Mouse (Mus musculus) stomach, postnatal 0 days (tissue): ENCODE data around the gene Ift57. TPM values are rescaled to one million over a fixed set of nuclear protein-coding genes. Genes with fewer than 3 reads are reported as not detected.

ENCODE experiments used
- ATAC-seq: fragments of 200-750 bp; cut with Nextera tagmentation; 2 replicates; pipeline ENCODE4 v1.8.0; 2017; ENCODE audit not compliant: low FRiP score, low TSS enrichment
- DNase-seq: peaks from one replicate; pipeline ENCODE4 v3.0.0-alpha.2; 2016; ENCODE audit warnings: low spot score
- H3K27ac ChIP-seq: fragments of 300-500 bp; sonication (generic); replicated peaks from 2 replicates; pipeline ENCODE4 v1.5.1; 2014; ENCODE audit warnings: mild to moderate bottlenecking, control low read depth
- H3K27me3 ChIP-seq: fragments of 300-500 bp; sonication (generic); 2 replicates; pipeline ENCODE4 v1.6.1; 2014; ENCODE audit warnings: low read length; ENCODE audit not compliant: control insufficient read depth, insufficient read depth
- H3K36me3 ChIP-seq: fragments of 300-500 bp; sonication (generic); 2 replicates; pipeline ENCODE4 v1.6.1; 2014; ENCODE audit warnings: low read length, mixed read lengths; ENCODE audit not compliant: control insufficient read depth, insufficient read depth
- H3K4me1 ChIP-seq: fragments of 300-500 bp; sonication (generic); replicated peaks from 2 replicates; pipeline ENCODE4 v1.6.1; 2014; ENCODE audit warnings: antibody characterized with exemption; ENCODE audit not compliant: control insufficient read depth, insufficient read depth
- H3K4me2 ChIP-seq: fragments of 300-500 bp; sonication (generic); replicated peaks from 2 replicates; pipeline ENCODE4 v1.6.1; 2014; ENCODE audit warnings: low read depth, mild to moderate bottlenecking, control low read depth, moderate library complexity
- H3K4me3 ChIP-seq: fragments of 300-500 bp; sonication (generic); 2 replicates; pipeline ENCODE4 v1.5.1; 2014; ENCODE audit warnings: low read depth, low read length, control low read depth
- H3K9ac ChIP-seq: fragments of 300-500 bp; sonication (generic); 2 replicates; pipeline ENCODE4 v1.6.1; 2014; ENCODE audit warnings: mild to moderate bottlenecking, low read length, control low read depth, mixed read lengths
- H3K9me3 ChIP-seq: fragments of 300-500 bp; sonication (generic); 2 replicates; pipeline ENCODE4 v1.6.1; 2016; ENCODE audit warnings: low read length; ENCODE audit not compliant: control insufficient read depth
- CTCF ChIP-seq: IDR thresholded peaks from 2 replicates; pipeline ENCODE4 v1.5.1; 2016; ENCODE audit warnings: antibody characterized with exemption, low read depth, mild to moderate bottlenecking, moderate library complexity
- EP300 ChIP-seq: optimal IDR thresholded peaks from 2 replicates; pipeline ENCODE3; 2016; ENCODE audit warnings: antibody characterized with exemption
- WGBS: fragments of 180-500 bp; shearing (Covaris S2); extraction: QIAGEN DNeasy Blood & Tissue Kit; methylation state at CpG from one replicate; pipeline ENCODE4 v1.1.7; 2014; 5-methylcytosine and 5-hydroxymethylcytosine counted together
- polyA plus RNA-seq: library from polyadenylated mRNA; unstranded; fragments of >200 nt; fragmentation: Nextera tagmentation; extraction: Ambion mirVana; gene quantifications from 2 replicates; pipeline ENCODE4 v1.2.1, GENCODE M21; 2015

The Ift57 gene
- polyA plus RNA-seq, 1 experiment from 2014 or later: 11.9 TPM

DNA sequence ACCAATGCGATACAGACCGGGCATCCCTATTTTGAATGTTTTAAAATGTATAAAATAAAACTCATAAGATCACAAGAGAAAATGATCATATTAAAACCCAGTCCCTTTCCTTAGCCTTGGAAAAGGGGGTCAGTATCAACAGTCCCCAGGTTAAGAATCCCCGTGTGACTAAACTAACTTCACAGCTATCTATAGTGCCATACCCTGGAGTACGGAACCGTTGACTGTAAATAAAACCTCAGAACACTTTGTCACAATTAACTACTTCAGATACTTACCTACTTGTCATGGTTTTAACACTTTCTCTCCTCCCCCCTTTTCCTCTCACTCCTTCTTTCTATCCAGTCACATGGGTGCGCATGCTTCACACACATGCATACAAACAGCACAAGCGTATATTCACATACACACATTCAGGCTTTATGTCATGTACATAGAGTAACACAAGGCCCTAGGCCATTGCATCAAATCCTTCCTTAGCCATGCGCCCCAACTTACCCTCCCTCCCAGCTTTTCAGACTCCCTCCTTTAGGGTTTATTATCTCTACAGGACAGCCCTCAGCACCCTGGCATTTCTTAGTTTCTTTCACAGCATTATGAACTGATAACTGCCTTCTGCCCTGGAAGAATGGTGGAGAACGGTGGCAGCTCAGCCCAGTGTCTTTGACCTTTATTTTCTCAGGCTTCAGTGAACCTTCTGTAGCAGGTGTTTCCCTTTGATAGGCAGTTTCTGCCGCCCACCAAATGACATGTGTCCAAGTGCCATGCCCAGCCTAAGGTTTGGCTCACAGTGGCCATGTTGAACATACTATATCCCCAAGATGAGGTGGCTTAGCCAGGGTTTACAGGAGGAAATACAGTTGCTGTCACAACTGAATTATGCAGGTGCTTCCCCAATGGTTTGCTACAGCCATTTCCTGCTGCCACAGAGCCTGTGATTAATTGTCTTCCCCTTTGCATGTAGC lies 100.8 kb downstream of the Ift57 start, which contains the start of gene Cd47:
Cd47 (plus strand) TSS at position 937 of the 965 bp plus-strand sequence.
- Histone ChIP-seq H3K9ac (no peak within 1 kb of the TSS), H3K27ac (no peak within 1 kb of the TSS), H3K4me1 (0 out of 2 replicates have a peak, but pooled peaks cover 3% of the 10 kb centered on the region), H3K9me3 (no peaks in the 10 kb centered on the region), H3K27me3 (no peaks in the 10 kb centered on the region), H3K36me3 (no peaks in the 10 kb centered on the region), H3K4me3 (no peak within 1 kb of the TSS), H3K4me2 (no peak within 1 kb of the TSS)
- TF ChIP-seq CTCF: no peak
- no peak for TF ChIP-seq EP300
- DNase-seq: no peak
- 79% methylated on average over 10 of the region's 10 CpGs for WGBS
- peak; percentile 15; the same call in 1 of the 2 replicates for ATAC-seq

DNA sequence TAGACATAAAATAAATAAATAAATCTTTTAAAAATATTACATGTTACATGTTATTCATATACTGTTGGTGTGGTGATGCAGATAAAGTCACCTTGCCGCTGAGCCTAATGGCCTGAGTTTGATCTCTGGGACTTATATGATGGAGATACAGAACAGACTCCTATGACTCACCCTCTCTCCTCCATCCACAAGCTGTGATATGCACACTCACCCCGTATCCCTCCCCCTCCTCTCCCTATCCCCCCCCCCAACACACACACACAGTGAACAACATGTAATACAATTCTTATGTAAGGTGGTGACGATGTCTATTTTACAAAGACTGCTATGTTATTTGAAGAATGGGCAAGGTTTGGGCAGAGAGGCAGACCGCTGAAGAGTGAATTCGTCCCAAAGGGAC lies 102.0 kb downstream of the Ift57 start:
- DNase-seq (no peak), ATAC-seq (no peak)
- TF ChIP-seq EP300: no peak
- TF ChIP-seq CTCF: no peak
- Histone ChIP-seq H3K4me2 (no peak overlapping the region), H3K4me1 (0 out of 2 replicates have a peak, but pooled peaks cover 3% of the 10 kb centered on the region), H3K9me3 (no peaks in the 10 kb centered on the region), H3K4me3 (no peak overlapping the region), H3K9ac (no peak overlapping the region), H3K27ac (no peak overlapping the region), H3K27me3 (no peaks in the 10 kb centered on the region), H3K36me3 (no peaks in the 10 kb centered on the region)
- 63% methylated on average over 5 of the region's 5 CpGs for WGBS

DNA sequence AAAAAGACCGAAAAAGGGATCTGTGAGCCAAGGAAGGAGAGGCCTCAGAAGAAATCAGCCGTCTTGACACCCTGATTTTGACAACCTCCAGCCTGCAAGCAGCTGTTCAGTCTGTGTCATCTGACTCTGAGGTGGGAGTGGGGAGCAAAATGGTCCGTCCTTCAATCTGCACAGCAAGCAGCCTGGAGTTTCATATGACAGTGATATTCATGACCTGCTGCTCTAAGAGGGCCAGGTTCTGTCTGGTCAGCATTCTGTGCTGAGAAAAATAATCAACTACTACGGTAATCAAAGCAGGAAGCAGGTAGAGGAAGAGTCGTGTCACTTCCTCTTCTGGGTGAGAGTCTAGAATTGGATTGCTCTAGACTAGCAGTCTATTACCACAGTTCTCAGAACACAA lies 102.4 kb downstream of the Ift57 start:
- H3K4me2 ChIP-seq: no peak overlapping the region
- no peaks in the 10 kb centered on the region for H3K36me3 ChIP-seq
- no peak for TF ChIP-seq EP300
- TF ChIP-seq CTCF: no peak
- no peaks in the 10 kb centered on the region for H3K9me3 ChIP-seq
- WGBS: 46% methylated on average over 5 of the region's 5 CpGs
- H3K27me3 ChIP-seq: no peaks in the 10 kb centered on the region
- no peak overlapping the region for H3K27ac ChIP-seq
- H3K4me1 ChIP-seq: 0 out of 2 replicates have a peak, but pooled peaks cover 3% of the 10 kb centered on the region
- ATAC-seq (no peak), DNase-seq (no peak)
- no peak overlapping the region for H3K9ac ChIP-seq
- H3K4me3 ChIP-seq: no peak overlapping the region

DNA sequence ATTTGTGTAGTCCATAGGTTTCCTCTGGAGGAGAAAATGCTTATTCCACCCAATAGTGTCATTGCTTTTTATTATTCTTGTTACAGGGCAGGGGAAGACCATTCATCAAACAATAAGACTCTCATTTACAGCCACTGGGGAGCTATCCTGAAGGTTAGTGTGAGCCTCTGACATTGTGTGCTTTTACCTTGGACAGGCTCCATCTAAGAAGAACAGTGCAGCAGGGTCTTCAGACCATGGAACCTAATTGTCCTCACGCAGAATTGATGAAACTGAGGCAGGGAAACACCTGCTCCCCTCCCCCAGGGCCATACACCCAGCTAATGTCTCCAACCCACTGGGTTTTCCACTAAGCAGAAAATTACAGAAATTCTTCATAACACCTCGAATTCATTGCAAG lies 104.0 kb downstream of the Ift57 start:
- Histone ChIP-seq H3K36me3 (no peaks in the 10 kb centered on the region), H3K9ac (no peak overlapping the region), H3K4me3 (no peak overlapping the region), H3K27me3 (no peaks in the 10 kb centered on the region), H3K4me2 (no peak overlapping the region), H3K4me1 (0 out of 2 replicates have a peak, but pooled peaks cover 3% of the 10 kb centered on the region), H3K9me3 (no peaks in the 10 kb centered on the region), H3K27ac (no peak overlapping the region)
- no peak for DNase-seq
- 81% methylated on average over 2 of the region's 2 CpGs for WGBS
- ATAC-seq: no peak
- TF ChIP-seq EP300: no peak
- TF ChIP-seq CTCF: no peak

DNA sequence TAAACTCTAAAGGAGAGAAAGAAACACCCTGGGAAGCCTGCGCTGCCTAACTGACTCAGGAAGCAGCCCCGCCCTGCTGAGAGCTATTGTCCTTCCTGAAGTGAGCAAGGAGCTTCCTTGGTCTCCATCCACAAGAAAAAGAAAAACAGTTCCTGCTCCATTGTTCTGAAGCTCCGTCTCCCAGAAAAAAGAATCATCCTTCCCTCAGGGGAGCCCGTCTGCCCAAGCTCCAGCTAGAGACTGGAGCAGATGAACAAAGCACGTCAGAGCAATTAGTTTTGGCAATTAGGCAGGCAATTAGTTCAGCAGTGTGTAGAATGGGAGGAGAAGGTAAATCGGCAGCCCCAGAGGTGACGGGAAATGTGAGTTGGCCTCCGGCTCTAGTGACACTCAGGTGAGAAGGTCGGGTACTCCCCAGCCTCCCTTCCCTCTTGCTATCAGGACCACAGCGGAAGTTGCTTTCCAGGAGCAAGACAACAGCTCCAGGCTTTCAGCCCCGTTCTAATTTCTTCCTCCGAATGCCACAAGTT lies 105.0 kb downstream of the Ift57 start:
- no peak for ATAC-seq
- Histone ChIP-seq H3K9ac (peak overlapping the region; percentile 38; the same call in 1 of the 2 replicates), H3K27me3 (no peaks in the 10 kb centered on the region), H3K27ac (no peak overlapping the region), H3K36me3 (no peaks in the 10 kb centered on the region), H3K4me3 (no peak overlapping the region), H3K4me2 (peak overlapping the region; percentile 44), H3K4me1 (0 out of 2 replicates have a peak, but pooled peaks cover 3% of the 10 kb centered on the region), H3K9me3 (no peaks in the 10 kb centered on the region)
- no peak for TF ChIP-seq EP300
- no peak for TF ChIP-seq CTCF
- 8% methylated on average over 12 of the region's 12 CpGs for WGBS
- no peak for DNase-seq

DNA sequence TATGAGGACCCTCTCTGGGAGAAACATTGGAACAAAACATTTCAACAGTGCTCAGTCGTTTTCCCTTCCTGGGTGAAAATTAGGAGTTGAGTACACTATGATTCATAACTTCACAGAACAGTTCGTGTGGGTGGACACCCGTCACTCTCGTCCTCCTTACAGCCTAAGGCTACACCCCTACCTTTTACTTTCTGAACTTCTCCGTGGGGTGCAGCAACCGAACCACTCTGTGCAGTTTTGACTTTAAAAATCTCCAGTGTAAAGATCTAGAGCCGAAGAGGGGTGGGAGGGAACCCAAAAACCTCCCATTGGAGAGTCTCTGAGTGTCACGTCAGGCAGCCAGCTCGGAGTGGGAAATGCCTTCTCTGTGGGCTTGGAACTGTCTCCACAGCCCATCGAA lies 107.9 kb downstream of the Ift57 start:
- Histone ChIP-seq H3K4me2 (no peak overlapping the region), H3K4me1 (0 out of 2 replicates have a peak, but pooled peaks cover 3% of the 10 kb centered on the region), H3K27me3 (no peaks in the 10 kb centered on the region), H3K4me3 (no peak overlapping the region), H3K9me3 (no peaks in the 10 kb centered on the region), H3K36me3 (no peaks in the 10 kb centered on the region), H3K27ac (no peak overlapping the region), H3K9ac (no peak overlapping the region)
- DNase-seq (no peak), ATAC-seq (no peak)
- TF ChIP-seq EP300 (no peak), CTCF (no peak)
- 76% methylated on average over 10 of the region's 10 CpGs for WGBS
